Mouse (Mus musculus) adipocyte (in vitro differentiated cells): ENCODE measurements at regions not wholly inside any gene's neighbourhood (a gene's known extent, or its start where the extent isn't known, plus 50 kb on each side); places are given as distances from the start of the nearest gene placed in this dataset.
"Not testable (repeated sequence)": the region's sequence is repeated elsewhere in the genome, so short reads cannot be mapped to it uniquely, and the experiment has no call there.

ENCODE experiments used
- DNase-seq: peaks from one replicate; pipeline ENCODE4 v3.0.0-alpha.2; 2016; ENCODE audit warnings: low spot score

GRCm38 (mm10) chr12:15565941-15566784 is 250.6 kb downstream of the Trib2 start:
- DNase-seq, result peak; percentile 39

- DNase-seq, result no peak
Observed at GRCm38 (mm10) chr12:15562826-15563225, 253.9 kb downstream of the Trib2 start.

DNA sequence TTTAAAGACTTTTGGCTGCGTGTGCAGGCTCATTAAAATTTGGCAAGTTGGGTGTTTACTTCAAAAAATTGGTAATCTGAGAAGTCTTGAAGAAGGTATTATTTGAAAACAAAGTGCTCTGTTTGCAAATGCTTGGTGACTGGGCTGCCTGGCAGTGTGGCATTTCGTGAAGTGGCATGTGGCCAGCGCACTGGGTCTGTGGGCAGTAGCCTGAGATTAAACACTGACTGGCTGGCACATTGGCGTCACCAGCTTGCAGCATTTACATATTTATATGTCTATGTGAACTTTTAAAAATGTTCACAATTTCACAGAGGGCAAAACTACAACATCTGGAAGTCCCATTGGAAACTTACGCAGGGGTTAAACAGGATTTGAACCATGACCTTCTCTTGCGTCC is 261.3 kb downstream of the Trib2 start:
- DNase-seq, result no peak

DNA sequence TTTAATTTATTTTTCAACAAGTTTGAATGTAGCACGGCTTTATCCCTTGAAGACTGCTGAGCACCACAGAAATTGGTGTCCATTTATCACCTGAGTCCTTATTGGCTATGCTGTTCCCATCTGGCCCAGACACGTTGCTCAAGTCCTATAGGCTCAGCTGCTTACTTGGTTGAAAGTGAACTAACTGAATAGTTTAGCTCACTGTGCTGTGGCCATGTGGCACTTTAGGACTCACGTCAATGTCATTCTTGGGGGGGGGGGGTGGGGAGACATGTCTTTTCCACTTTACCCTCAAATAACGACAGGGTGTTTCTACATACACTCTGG is 263.1 kb downstream of the Trib2 start:
- no peak for DNase-seq

DNA sequence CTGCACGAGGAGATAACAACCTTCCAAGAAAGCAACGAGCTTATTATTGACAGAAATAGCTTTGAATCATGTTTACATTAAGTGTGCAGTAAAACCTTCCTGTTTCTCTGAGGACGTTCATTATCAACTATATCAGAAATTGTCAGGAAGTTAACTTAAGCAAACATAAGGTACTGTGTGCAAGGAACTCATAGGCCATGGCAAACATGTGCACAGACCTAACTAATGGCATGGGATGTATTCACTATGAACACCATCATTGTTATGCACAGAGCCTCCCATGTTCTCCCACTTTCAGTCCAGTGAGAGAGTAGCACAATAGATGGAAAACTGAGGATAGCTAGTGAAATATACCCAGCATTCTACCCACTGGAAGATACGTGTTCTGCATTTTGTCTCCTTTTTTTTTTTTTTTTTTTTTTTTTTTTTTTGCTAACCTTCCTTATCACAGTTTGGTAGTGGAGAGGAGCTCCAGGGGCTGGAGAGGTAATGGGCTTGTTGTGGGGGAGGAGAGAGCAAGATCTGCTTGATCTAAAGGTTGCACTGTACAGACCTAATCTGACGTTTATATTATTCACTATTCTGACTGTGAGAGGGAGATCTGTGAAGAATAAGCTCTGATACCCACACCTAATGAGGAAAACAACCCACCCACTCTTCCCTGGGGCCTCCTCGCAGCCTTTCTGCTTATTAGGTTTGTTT is 263.6 kb downstream of the Trib2 start:
- DNase-seq, result no peak

- DNase-seq, result no peak
Observed at GRCm38 (mm10) chr12:15552210-15552609, 264.5 kb downstream of the Trib2 start.

DNA sequence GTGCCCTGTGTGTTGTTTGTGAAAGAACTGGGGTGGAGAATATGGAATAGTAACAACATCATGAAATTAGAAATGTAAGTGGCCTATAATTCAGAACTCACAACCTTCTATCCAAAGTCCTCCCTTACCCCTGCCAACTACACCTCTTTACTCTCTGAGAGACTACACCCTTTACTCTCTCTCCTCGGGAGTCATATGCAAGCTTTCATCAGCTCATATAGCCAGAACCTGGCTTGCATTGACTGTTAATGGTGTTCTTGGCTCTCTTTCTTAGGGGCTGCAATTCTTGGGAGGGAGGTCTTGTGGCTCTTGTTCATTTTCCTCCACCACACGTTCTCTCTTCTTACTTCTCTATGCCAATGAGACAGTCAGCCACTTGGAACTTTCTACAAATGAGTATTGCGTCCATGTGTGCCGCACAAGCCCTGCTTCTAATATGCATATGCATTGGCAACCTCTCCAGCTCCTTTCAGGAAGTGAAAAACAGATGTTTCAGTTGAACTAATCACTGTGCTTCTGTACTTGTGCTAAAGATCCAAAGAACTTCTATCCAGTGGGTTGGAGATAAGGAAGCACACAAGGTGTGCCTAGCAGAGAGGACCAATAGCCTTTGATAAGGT is 265.3 kb downstream of the Trib2 start:
- DNase-seq, result no peak

- peak; percentile 47 for DNase-seq
Observed at GRCm38 (mm10) chr12:15544351-15544750, 272.4 kb downstream of the Trib2 start.

DNA sequence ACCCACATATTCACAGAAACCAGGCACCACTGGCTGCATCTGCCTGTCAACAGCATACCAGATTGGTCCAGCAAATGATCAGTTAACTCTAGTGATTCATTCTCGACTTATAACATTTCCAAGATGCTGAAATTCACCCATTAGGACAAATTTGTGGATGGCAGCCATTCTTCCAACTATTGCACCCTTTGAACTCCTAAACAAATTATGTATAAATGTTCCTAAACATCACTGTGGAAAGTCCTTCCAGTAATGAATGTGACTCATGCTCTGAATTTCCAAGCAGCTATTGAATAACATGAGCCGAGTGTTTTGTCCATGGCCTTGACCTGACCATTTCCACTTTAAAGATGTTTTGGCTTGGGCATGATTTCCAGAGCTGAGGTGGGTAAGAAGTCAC is 274.2 kb downstream of the Trib2 start:
- peak; percentile 66 for DNase-seq

- no peak for DNase-seq
Observed at GRCm38 (mm10) chr12:15536852-15537368, 279.8 kb downstream of the Trib2 start.

DNA sequence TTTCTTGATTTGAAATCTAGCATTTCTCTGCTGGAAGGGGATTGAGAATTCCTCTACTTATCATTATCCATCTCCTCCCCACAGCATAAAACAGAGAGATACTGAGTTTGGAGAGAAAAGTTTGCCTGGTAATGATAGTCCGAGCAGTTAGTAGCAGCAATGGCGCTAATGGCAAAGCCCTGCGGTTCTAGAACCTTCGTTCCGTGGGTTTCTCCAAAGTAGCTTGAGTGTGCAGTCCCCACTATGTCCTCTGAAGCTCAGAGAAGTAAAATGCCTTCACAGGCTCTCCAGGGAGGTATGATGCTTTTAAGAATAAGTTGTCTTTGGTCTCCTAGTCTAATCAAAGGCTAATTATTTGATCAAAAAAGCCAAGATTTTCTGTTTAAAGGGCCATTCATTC is 280.5 kb downstream of the Trib2 start:
- DNase-seq, result no peak

DNA sequence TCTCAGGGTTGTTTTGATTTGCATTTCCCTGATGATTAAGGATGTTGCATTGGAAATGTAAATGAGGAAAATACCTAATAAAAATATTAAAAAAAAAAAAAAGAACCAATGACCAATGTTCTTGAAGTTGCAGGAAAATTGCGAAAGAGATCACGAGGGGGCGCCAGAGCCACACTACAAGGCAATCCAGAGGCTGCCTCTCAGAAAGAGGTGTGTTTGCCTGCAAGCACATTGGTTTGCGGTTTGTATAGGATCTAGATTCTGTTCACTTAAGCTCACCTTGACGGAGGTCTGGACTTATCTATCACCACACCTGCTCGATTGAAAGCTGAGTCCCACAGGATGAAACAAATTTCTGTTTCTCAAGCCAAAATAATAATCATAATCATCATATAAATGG is 280.9 kb downstream of the Trib2 start:
- DNase-seq, result peak; percentile 86

DNA sequence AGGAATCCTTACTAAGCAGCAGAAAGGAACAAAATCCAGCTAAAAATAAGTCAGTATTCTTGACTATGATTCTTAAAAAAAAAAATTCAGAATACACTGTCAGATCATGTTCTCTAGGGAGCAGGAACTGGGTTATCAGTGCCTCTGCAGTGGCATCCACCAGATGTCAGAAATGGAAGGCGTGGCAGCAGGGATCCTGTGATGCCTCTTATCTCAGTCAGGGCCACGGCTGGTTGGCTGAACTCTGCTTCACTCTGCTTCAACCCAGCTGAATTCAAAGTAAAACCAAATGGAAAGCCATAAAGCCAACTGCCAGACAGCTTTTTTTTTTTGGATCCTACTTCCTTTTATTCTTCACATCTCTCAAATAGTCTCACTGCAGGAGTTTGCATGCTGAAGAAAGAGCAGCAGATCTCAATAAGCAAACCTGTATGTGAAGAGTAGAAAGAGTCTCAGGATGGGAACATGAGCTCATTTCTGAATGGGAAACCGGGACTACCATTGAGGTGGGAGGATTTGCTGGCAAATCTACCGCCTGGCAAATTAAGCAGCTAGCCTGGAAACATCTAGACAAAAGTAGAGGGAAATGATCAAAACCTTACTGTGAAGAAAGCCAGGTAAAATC is 295.8 kb downstream of the Trib2 start:
- DNase-seq, result no peak

GRCm38 (mm10) chr12:15511994-15512393 is 304.7 kb downstream of the Trib2 start:
- peak; percentile 23 for DNase-seq

- DNase-seq, result peak; percentile 6
Observed at GRCm38 (mm10) chr12:15507576-15507975, 309.1 kb downstream of the Trib2 start.

- no peak for DNase-seq
Observed at GRCm38 (mm10) chr12:15493640-15494039, 323.1 kb downstream of the Trib2 start.

DNA sequence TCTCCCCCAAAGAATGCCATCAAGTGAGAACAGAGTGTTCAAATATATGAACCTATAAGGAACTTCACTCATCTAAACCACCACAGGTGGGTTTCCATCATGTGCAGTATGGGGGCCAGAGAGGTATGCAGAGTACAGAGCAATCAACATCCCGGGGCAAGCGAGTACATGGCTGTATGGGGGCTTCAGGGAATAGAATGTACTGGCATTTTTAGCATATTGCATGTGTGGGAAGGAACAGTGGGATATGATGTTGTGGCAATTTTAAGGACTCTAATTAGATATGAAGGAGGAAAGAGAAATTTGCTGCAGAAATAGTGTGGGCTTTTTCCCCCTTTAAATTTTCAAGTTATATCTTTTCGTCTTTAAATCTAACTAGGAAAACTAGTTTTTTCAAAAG is 344.0 kb downstream of the Trib2 start:
- no peak for DNase-seq

- DNase-seq, result no peak
Observed at GRCm38 (mm10) chr12:15459429-15459828, 357.3 kb downstream of the Trib2 start.

DNA sequence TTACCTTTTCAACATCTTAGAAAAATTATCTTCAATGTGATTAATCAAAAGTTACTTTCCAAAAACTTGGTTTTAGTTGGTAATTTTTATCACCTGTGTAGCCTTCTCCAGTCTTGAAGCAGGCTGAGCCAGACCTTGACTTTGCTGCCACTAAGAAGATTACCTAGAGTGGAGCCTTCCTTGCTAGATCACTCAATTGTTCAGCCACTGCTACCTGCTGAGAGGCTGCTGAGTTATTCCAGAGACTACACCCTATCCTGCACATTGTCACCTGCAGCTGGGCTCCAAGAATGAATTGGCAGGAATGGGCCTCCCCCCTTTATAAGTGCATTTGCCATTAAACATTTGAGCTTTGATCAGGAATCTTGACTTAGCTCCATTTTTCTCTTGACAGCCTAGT is 360.4 kb downstream of the Trib2 start:
- not testable (repeated sequence) for DNase-seq

GRCm38 (mm10) chr12:15455744-15456143 is 361.0 kb downstream of the Trib2 start:
- DNase-seq, result no peak

DNA sequence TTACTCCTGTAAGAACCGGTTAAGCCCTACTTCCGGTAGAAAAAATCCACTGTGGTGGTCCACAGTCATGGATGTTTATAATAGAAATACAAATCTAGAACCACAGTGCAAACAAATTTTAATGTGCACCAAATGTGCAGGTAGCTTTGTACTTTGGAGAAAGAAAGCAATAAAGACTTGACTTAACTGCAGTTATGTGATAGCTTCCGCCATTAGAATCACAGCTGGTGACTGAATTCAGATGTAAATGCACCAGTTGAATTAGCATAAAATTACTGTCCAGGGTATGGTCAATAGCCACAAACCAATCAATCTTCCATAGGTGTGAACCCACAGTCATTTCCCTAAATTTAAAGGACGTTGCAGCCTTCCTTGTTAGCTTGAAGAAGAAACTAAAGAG is 367.2 kb downstream of the Trib2 start:
- no peak for DNase-seq

DNA sequence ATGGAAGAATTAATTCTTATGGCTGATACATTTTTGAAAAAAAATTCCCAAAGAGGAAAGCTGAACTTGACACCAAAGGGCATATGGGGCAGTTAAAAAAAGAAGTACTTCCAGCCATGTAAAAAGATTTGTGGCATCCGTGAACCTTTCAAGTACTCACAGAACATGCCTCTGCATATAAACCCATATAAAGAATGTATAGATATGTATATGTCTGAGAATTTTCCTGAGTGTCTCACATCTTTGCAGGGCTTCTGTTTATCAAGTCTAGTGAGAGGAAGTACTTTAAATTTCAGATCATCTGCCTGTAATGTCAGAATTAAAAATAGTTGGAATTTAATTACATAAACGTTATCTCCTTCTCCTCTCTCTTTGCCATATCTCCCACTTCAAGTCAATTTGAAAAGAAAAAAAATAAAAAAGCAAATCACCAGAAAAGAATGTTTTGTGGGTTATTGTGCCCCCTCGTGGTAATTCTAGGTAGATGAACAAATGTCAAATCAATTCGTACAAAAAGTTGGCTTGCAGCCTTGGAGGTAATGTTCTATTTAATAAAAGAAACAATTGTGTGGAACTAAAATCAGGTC is 400.4 kb downstream of the Trib2 start:
- DNase-seq, result peak; percentile 41
